Mouse (Mus musculus) kidney, postnatal 4 days (tissue): ENCODE results near the gene Samt1.
"Not testable (repeated sequence)": the region's sequence is repeated elsewhere in the genome, so short reads cannot be mapped to it uniquely, and the experiment has no call there.

Experiments
- DNase-seq, 2 experiments: peaks; one replicate each; pipeline ENCODE4 v3.0.0; 2021; ENCODE audit warnings: mixed read lengths in 2 of 2

The Samt1 gene

DNA sequence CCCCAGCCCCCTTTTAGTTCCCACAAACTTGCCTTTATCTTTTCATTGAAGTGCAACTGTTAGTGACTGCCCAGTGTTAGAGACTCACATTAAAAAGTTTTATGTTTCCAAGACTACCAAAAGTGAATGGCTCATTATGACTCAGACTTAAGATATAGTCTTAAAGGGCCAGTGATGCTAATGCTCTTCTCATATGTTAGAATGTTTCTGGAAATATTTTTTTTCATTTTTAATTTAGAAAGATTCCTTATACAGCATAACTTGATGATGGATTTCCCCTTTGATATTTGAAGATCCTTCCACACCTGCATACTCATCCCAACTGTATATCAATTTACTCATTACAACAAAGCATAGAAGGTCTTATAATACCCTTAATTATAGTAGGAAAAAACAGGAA is at the start of gene Samt1:
Gene Samt1, minus strand, starts transcription at position 101 of the 400 bp plus-strand sequence.
- not testable (repeated sequence) for DNase-seq

DNA sequence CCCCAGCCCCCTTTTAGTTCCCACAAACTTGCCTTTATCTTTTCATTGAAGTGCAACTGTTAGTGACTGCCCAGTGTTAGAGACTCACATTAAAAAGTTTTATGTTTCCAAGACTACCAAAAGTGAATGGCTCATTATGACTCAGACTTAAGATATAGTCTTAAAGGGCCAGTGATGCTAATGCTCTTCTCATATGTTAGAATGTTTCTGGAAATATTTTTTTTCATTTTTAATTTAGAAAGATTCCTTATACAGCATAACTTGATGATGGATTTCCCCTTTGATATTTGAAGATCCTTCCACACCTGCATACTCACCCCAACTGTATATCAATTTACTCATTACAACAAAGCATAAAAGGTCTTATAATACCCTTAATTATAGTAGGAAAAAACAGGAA is 42.5 kb upstream of the Samt1 start, which contains the start of gene Gm10057:
Gene Gm10057, minus strand, starts transcription at position 101 of the 400 bp plus-strand sequence.
- not testable (repeated sequence) for DNase-seq

DNA sequence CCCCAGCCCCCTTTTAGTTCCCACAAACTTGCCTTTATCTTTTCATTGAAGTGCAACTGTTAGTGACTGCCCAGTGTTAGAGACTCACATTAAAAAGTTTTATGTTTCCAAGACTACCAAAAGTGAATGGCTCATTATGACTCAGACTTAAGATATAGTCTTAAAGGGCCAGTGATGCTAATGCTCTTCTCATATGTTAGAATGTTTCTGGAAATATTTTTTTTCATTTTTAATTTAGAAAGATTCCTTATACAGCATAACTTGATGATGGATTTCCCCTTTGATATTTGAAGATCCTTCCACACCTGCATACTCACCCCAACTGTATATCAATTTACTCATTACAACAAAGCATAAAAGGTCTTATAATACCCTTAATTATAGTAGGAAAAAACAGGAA is 21.3 kb upstream of the Samt1 start, which contains the start of gene 4921511M17Rik:
Gene 4921511M17Rik, minus strand, starts transcription at position 101 of the 400 bp plus-strand sequence.
- not testable (repeated sequence) for DNase-seq

DNA sequence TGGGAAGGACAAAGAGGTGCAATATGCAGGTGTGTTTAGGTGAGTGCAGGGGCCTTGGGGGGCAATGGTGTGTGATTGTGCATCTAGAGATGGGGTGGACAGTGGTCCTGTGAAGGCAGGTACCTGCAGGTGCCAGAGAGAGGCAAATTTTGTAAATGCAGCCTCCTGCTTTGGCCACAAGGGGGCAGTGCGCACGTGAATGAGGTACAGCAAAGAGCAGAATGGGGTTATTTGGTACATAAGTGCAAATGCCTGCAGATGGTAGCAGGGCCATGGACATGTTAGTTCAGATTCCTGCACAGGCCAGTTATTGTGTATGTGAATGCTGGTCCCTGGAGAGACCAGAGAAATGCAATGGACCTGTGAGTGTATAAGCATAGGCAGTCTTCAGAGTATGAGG is 35.5 kb downstream of the Samt1 start:
- DNase-seq, result not testable (repeated sequence)

DNA sequence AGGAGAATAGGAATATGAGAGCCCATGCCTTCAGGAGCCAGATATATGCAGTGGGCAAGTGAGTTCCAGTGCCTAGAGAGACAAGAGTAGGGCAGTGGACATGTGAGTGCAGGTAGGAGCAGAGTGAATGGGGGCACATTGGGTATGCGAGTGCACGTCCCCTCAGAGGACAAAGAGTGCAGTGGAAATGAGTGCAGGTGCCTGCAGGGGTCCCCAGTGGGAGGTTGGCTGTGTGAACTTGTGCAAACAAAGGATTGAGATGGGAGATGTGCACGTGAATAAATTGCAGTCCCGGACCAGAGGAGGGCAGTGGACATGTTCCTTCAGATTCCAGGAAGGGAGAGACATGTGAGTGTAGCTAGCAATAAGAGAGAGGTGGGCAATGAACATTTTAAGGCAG is 36.0 kb downstream of the Samt1 start:
- not testable (repeated sequence) for DNase-seq

DNA sequence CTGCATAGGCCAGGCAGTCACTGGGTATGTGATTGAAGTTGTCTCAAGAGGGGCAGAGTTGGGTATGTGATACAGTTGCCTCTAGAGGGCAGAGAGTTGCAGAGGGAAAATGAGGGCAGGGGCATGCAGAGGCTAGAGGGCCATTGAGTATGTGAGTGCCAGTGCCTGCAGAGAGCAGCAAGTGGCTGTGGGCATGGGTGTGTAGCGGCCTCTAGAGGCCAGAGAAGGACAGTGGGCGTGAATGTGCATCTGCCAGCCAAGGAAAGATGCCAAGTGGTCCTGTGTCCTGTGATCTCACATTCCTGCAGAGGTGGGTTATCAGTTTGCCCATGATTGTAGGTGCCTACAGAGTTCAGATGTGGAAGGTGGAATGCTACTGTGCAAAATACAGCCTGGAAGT is 38.0 kb downstream of the Samt1 start:
- DNase-seq, result peak; percentile 3 to 36

DNA sequence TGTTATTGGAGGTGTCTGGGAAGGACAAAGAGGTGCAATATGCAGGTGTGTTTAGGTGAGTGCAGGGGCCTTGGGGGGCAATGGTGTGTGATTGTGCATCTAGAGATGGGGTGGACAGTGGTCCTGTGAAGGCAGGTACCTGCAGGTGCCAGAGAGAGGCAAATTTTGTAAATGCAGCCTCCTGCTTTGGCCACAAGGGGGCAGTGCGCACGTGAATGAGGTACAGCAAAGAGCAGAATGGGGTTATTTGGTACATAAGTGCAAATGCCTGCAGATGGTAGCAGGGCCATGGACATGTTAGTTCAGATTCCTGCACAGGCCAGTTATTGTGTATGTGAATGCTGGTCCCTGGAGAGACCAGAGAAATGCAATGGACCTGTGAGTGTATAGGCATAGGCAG is 59.6 kb downstream of the Samt1 start:
- not testable (repeated sequence) for DNase-seq
